Mouse (Mus musculus) embryonic facial prominence, embryonic 14.5 days (tissue): ENCODE measurements around the gene H2-M10.2. TPM values are rescaled to one million over a fixed set of nuclear protein-coding genes. Genes with fewer than 3 reads are reported as not detected.
"Not testable (repeated sequence)": the region's sequence is repeated elsewhere in the genome, so short reads cannot be mapped to it uniquely, and the experiment has no call there.

Experiments
- ATAC-seq: fragments of 200-750 bp; cut with Nextera tagmentation; 2 replicates; pipeline ENCODE4 v1.8.0; 2017; ENCODE audit warnings: low read depth, moderate number of reproducible peaks, moderate TSS enrichment
- DNase-seq: peaks from one replicate; pipeline ENCODE4 v3.0.0-alpha.2; 2015; ENCODE audit warnings: low spot score
- H3K27ac ChIP-seq: fragments of 300-500 bp; sonication (generic); replicated peaks from 2 replicates; pipeline ENCODE4 v1.5.1; 2014; ENCODE audit warnings: low read depth, mild to moderate bottlenecking, low read length, moderate library complexity
- H3K27me3 ChIP-seq: fragments of 300-500 bp; sonication (generic); replicated peaks from 2 replicates; pipeline ENCODE4 v1.6.1; 2014; ENCODE audit warnings: low read length; ENCODE audit not compliant: control insufficient read depth, insufficient read depth
- H3K36me3 ChIP-seq: fragments of 300-500 bp; sonication (generic); 2 replicates; pipeline ENCODE4 v1.6.1; 2014; ENCODE audit warnings: low read length, mixed read lengths; ENCODE audit not compliant: control insufficient read depth, insufficient read depth
- H3K4me1 ChIP-seq: fragments of 300-500 bp; sonication (generic); 2 replicates; pipeline ENCODE4 v1.6.1; 2014; ENCODE audit warnings: antibody characterized with exemption, low read length; ENCODE audit not compliant: control insufficient read depth, insufficient read depth
- H3K4me2 ChIP-seq: fragments of 300-500 bp; sonication (generic); 2 replicates; pipeline ENCODE4 v1.6.1; 2014; ENCODE audit warnings: low read depth, mild to moderate bottlenecking, low read length, moderate library complexity, mixed read lengths
- H3K4me3 ChIP-seq: fragments of 300-500 bp; sonication (generic); 2 replicates; pipeline ENCODE4 v1.5.1; 2014; ENCODE audit warnings: low read depth, mild to moderate bottlenecking, low read length
- H3K9ac ChIP-seq: fragments of 300-500 bp; sonication (generic); 2 replicates; pipeline ENCODE4 v1.6.1; 2014; ENCODE audit warnings: low read depth, mild to moderate bottlenecking, low read length, moderate library complexity, mixed read lengths
- H3K9me3 ChIP-seq: fragments of 300-500 bp; sonication (generic); 2 replicates; pipeline ENCODE4 v1.6.1; 2016; ENCODE audit warnings: low read length; ENCODE audit not compliant: control insufficient read depth
- WGBS: fragments of 180-500 bp; shearing (Covaris S2); extraction: QIAGEN DNeasy Blood & Tissue Kit; methylation state at CpG from one replicate; pipeline ENCODE4 v1.1.7; 2014; 5-methylcytosine and 5-hydroxymethylcytosine counted together
- polyA plus RNA-seq: library from polyadenylated mRNA; unstranded; fragments of >200 nt; fragmentation: Nextera tagmentation; extraction: Ambion mirVana; gene quantifications from 2 replicates; pipeline ENCODE4 v1.2.1, GENCODE M21; 2014

Gene H2-M10.2
- polyA plus RNA-seq, 1 experiment from 2014 or later: not detected

DNA sequence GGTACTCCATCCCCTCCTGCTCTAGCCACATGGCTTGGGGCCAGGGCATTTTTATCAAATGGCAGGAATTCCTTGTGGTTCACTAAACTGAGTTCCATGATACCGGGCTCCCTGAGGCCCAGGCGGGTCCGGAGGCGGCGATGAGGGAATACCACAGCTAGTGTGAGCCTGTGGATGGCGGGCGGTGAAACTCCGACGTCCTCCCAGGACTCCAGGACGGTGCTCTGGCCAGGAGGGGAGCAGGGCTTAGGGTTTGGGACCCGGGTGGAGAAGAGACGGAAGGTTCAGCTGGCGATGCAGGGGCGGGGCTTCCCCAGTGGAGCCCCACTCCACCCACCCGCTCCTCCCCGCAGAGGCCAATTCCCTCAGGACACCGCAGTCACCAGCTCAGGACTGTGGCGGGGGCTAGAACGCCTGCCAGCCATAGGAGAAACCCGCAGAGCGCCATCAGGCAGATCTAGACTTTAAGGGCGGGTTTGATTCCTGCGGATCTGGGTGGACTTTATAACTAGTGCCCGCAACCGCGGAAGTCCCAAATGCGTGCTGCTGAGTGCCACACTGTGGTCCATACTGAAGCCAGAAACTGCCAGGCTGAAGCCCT lies 48.9 kb downstream of the H2-M10.2 start:
- Histone ChIP-seq H3K36me3 (no peaks in the 10 kb centered on the region), H3K4me3 (peak overlapping the region; percentile 34), H3K9ac (peak overlapping the region; percentile 46), H3K4me1 (peaks cover 12% of the 10 kb centered on the region), H3K9me3 (no peaks in the 10 kb centered on the region), H3K27me3 (peaks cover 38% of the 10 kb centered on the region), H3K27ac (no peak overlapping the region), H3K4me2 (peak overlapping the region; percentile 61)
- ATAC-seq (peak; percentile 54), DNase-seq (peak; percentile 33)
- 1% methylated on average over 16 of the region's 27 CpGs for WGBS

DNA sequence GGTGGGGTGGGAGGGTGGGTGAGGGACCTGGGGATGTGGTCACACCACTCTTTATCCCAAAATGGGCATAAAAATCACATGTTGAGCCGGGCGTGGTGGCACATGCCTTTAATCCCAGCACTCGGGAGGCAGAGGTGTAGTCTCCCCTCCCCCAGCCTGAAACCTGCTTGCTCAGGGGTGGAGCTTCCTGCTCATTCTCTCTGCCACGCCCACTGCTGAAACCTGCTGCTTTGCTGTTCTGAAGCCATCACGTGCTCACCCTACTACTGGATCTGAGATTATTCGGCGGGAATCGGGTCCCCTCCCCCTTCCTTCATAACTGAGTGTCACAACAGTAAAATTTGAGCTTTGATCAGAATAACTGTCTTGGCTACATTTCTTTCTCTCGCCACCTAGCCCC lies 51.0 kb downstream of the H2-M10.2 start:
- H3K4me1 ChIP-seq, ATAC-seq: not testable (repeated sequence)

More for the DNA sequence above, 51.0 kb downstream of the H2-M10.2 start:
- H3K9ac ChIP-seq, DNase-seq, H3K27ac ChIP-seq, H3K36me3 ChIP-seq, H3K4me3 ChIP-seq, H3K9me3 ChIP-seq, H3K4me2 ChIP-seq: not testable (repeated sequence)
- peaks cover 42% of the 10 kb centered on the region for H3K27me3 ChIP-seq
- WGBS: 21% methylated on average over 8 of the region's 9 CpGs

Other genes with a start within 250 kb of the H2-M10.2 start
- 20.5 and 20.7 TPM in 2 replicates for gene H2-T22, start 243.7 kb downstream of the H2-M10.2 start, polyA plus RNA-seq
- gene Gm6034, start 243.5 kb downstream of the H2-M10.2 start, polyA plus RNA-seq: not detected in 2 replicates
- gene Gm11127, start 228.1 kb downstream of the H2-M10.2 start, polyA plus RNA-seq: not detected in 2 replicates
- gene Gm19684, start 164.8 kb downstream of the H2-M10.2 start, polyA plus RNA-seq: not detected in 2 replicates
- gene Gm7030, start 157.1 kb downstream of the H2-M10.2 start, polyA plus RNA-seq: not detected in 2 replicates
- not detected in 2 replicates for gene Gm8909, start 118.0 kb downstream of the H2-M10.2 start, polyA plus RNA-seq
- gene H2-T3, start 96.2 kb downstream of the H2-M10.2 start, polyA plus RNA-seq: not detected in 2 replicates
- gene Rpp21, start 28.4 kb downstream of the H2-M10.2 start, polyA plus RNA-seq: 95.5 and 103 TPM in 2 replicates
- 10.6 and 12.4 TPM in 2 replicates for gene Trim39, start 14.2 kb downstream of the H2-M10.2 start, polyA plus RNA-seq
- gene H2-M10.1, start 39.7 kb upstream of the H2-M10.2 start, polyA plus RNA-seq: not detected in 2 replicates
- gene H2-M10.3, start 81.9 kb upstream of the H2-M10.2 start, polyA plus RNA-seq: not detected in 2 replicates
- not detected in 2 replicates for gene H2-M10.4, start 175.8 kb upstream of the H2-M10.2 start, polyA plus RNA-seq